Mouse (Mus musculus) C2C12 (cell line): ENCODE data around the gene Aars2.

ENCODE experiments used
- CEBPB ChIP-seq: IDR thresholded peaks from one replicate; pipeline ENCODE4 v1.6.1; 2011; ENCODE audit warnings: low read depth, mild to moderate bottlenecking, control low read depth, moderate library complexity
- CTCF ChIP-seq: IDR thresholded peaks from one replicate; pipeline ENCODE4 v1.5.1; 2011; ENCODE audit not compliant: control insufficient read depth, insufficient read depth, insufficient read length
- MAX ChIP-seq: IDR thresholded peaks from one replicate; pipeline ENCODE4 v1.6.1; 2011; ENCODE audit warnings: mild to moderate bottlenecking, control low read depth
- MYOG ChIP-seq: IDR thresholded peaks from one replicate; pipeline ENCODE4 v1.6.1; 2011; ENCODE audit not compliant: control insufficient read depth, insufficient read length; ENCODE audit errors: extremely low read depth
- USF1 ChIP-seq: IDR thresholded peaks from one replicate; pipeline ENCODE4 v1.6.1; 2011; ENCODE audit warnings: low read depth, mild to moderate bottlenecking, control low read depth, moderate library complexity

- TF ChIP-seq CTCF (no peak), USF1 (no peak), CEBPB (no peak), MAX (no peak), MYOG (no peak)
Observed at GRCm38 (mm10) chr17:45544873-45545277, 38.2 kb downstream of the Aars2 start.
